Mouse (Mus musculus): ENCODE measurements around the gene Kdm5c. TPM values are rescaled to one million over a fixed set of nuclear protein-coding genes. Genes with fewer than 3 reads are reported as not detected.
A peak's percentile ranks its signal among the peaks of the same experiment; 100 is the strongest.

The Kdm5c gene
- polyA plus RNA-seq (2014; fragmentation: Nextera tagmentation; extraction: Ambion mirVana), result 39.3 and 42.4 TPM in 2 replicates

DNA sequence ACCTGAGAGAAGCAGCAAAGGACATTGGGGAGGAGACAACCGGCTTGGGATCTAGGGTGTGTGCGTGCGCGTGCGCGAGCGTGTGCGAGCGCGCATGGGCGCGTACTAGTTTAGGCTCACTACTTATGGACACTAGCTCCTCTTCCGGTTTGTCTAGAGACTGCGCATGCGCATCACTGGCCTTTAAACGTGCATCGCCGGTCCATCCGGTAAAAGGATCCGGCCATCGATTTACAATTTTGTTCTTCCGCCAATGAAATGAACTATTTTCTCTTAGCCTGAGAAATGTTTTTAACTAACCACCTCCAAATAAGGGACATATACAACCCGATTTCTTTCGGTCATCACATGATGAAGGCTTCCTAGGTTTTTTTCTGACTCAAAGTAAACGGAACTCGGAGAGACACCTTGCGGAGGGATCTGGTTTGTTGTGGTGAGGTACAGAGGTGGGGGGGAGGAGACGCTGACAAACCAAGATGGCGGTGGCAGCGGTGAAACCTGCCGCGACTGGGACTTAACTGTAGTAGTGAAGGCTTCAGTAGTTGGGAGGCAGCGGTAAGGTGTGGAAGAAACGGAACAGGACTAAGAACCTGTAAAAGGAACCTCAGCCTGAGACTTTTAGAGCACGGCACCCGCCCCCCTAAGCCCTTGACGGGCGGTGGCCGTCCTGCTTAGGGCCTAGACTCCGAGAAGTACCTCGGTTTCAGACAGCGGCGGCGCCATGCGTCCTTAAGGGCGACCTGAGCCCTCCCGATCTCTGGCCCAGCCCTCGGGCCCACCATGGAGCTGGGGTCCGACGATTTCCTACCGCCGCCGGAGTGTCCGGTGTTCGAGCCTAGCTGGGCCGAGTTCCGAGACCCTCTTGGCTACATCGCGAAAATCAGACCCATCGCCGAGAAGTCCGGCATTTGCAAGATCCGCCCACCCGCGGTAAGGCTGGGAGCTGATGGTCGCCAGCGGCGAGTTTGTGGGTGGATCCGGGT is at the start of gene Kdm5c:
TSS of gene Kdm5c (plus strand) at position 240 of the 983 bp plus-strand sequence.
- peak within 1 kb of the TSS; percentile 42; the same call in 1 of the 2 replicates for H3K27ac ChIP-seq (ENCODE audit: low read depth, low read length)
- H3K4me1 ChIP-seq (ENCODE audit: control insufficient read depth, insufficient read depth, low read length), result peaks cover 5% of the 10 kb centered on the region; the same call in 1 of the 2 replicates
- 1% methylated on average over 65 of the region's 69 CpGs for WGBS
- peak within 1 kb of the TSS; percentile 92 for H3K9ac ChIP-seq (ENCODE audit: low read length)
- H3K36me3 ChIP-seq (ENCODE audit: control insufficient read depth, insufficient read depth, low read length), result no peaks in the 10 kb centered on the region
- ATAC-seq (ENCODE audit: insufficient read depth, low FRiP score, low TSS enrichment), result peak; percentile 98
- H3K27me3 ChIP-seq (ENCODE audit: control insufficient read depth, insufficient read depth, low read length), result peaks cover 3% of the 10 kb centered on the region; the same call in 1 of the 2 replicates
- H3K9me3 ChIP-seq (ENCODE audit: control insufficient read depth, low read length), result no peaks in the 10 kb centered on the region
- peak within 1 kb of the TSS; percentile 86 for H3K4me3 ChIP-seq (ENCODE audit: low read depth, low read length)
- DNase-seq (ENCODE audit: low spot score), result peak; percentile 98
- peak within 1 kb of the TSS; percentile 69 for H3K4me2 ChIP-seq (ENCODE audit: low read depth)

- Histone ChIP-seq H3K4me3 (ENCODE audit: low read depth, low read length) (no peak overlapping the region), H3K36me3 (ENCODE audit: control insufficient read depth, insufficient read depth, low read length) (no peaks in the 10 kb centered on the region), H3K9me3 (ENCODE audit: control insufficient read depth, low read length) (no peaks in the 10 kb centered on the region), H3K4me2 (ENCODE audit: low read depth) (no peak overlapping the region), H3K4me1 (ENCODE audit: control insufficient read depth, insufficient read depth, low read length) (no peaks in the 10 kb centered on the region), H3K27me3 (ENCODE audit: control insufficient read depth, insufficient read depth, low read length) (peaks cover 20% of the 10 kb centered on the region), H3K27ac (ENCODE audit: low read depth, low read length) (no peak overlapping the region), H3K9ac (ENCODE audit: low read length) (no peak overlapping the region)
- ATAC-seq (ENCODE audit: insufficient read depth, low FRiP score, low TSS enrichment) (no peak), DNase-seq (ENCODE audit: low spot score) (no peak)
Measured at GRCm38 (mm10) chrX:152187151-152187550, 45.7 kb upstream of the Kdm5c start.

- Histone ChIP-seq H3K9me3 (ENCODE audit: control insufficient read depth, low read length) (no peaks in the 10 kb centered on the region), H3K4me2 (ENCODE audit: low read depth) (no peak overlapping the region), H3K4me3 (ENCODE audit: low read depth, low read length) (no peak overlapping the region), H3K9ac (ENCODE audit: low read length) (no peak overlapping the region), H3K4me1 (ENCODE audit: control insufficient read depth, insufficient read depth, low read length) (no peaks in the 10 kb centered on the region), H3K27ac (ENCODE audit: low read depth, low read length) (no peak overlapping the region), H3K27me3 (ENCODE audit: control insufficient read depth, insufficient read depth, low read length) (peaks cover 38% of the 10 kb centered on the region), H3K36me3 (ENCODE audit: control insufficient read depth, insufficient read depth, low read length) (no peaks in the 10 kb centered on the region)
- ATAC-seq (ENCODE audit: insufficient read depth, low FRiP score, low TSS enrichment), result no peak
- 75% methylated on average over 1 of the region's 1 CpGs for WGBS
- DNase-seq (ENCODE audit: low spot score), result no peak
Measured at GRCm38 (mm10) chrX:152191266-152191665, 41.6 kb upstream of the Kdm5c start.

GRCm38 (mm10) chrX:152197814-152198648 is 34.8 kb upstream of the Kdm5c start:
- Histone ChIP-seq H3K27me3 (ENCODE audit: control insufficient read depth, insufficient read depth, low read length) (peaks cover 60% of the 10 kb centered on the region), H3K4me3 (ENCODE audit: low read depth, low read length) (no peak overlapping the region), H3K9ac (ENCODE audit: low read length) (no peak overlapping the region), H3K4me1 (ENCODE audit: control insufficient read depth, insufficient read depth, low read length) (no peaks in the 10 kb centered on the region), H3K36me3 (ENCODE audit: control insufficient read depth, insufficient read depth, low read length) (no peaks in the 10 kb centered on the region), H3K9me3 (ENCODE audit: control insufficient read depth, low read length) (no peaks in the 10 kb centered on the region), H3K27ac (ENCODE audit: low read depth, low read length) (peak overlapping the region; percentile 44; the same call in 1 of the 2 replicates), H3K4me2 (ENCODE audit: low read depth) (no peak overlapping the region)
- DNase-seq (ENCODE audit: low spot score), result peak; percentile 56
- ATAC-seq (ENCODE audit: insufficient read depth, low FRiP score, low TSS enrichment), result peak; percentile 75
- 50% methylated on average over 1 of the region's 1 CpGs for WGBS

DNA sequence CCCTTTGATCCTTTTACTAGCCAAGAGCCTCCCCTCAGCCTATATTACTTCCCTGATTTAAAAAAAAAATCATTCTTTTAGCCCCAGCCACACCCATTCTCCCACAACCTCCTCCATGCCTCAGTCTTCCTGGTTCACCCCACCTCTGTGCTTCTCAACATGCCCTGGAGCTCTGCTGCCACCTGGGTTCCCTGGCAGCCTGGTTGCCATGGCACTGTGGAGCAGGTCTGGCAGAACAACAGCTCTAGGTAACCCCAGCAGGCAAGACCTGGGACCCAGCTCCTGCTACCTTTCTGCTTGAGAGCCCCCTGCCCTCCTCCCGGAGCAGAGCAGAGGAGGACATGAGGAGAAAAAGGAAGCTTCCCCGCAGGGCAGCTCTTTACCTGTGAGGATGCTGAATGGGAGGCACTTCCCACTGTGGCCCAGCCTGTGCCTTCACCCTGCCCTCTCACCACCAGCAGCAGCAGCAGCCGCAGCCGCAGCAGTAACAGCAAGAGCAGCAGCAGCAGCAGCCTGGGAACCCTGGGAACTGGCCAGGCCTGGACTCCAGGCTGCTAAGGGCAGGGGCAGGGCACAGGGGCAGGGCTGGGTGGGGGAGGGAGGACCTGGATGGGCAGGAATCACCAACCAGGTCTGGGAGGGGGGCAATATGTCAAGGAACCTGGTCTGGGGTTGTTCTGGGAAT is 30.9 kb upstream of the Kdm5c start:
- Histone ChIP-seq H3K36me3 (ENCODE audit: control insufficient read depth, insufficient read depth, low read length) (no peaks in the 10 kb centered on the region), H3K9me3 (ENCODE audit: control insufficient read depth, low read length) (no peaks in the 10 kb centered on the region), H3K4me1 (ENCODE audit: control insufficient read depth, insufficient read depth, low read length) (no peaks in the 10 kb centered on the region), H3K27ac (ENCODE audit: low read depth, low read length) (no peak overlapping the region), H3K27me3 (ENCODE audit: control insufficient read depth, insufficient read depth, low read length) (peaks cover 44% of the 10 kb centered on the region), H3K9ac (ENCODE audit: low read length) (no peak overlapping the region; the same call in 1 of the 2 replicates), H3K4me2 (ENCODE audit: low read depth) (no peak overlapping the region), H3K4me3 (ENCODE audit: low read depth, low read length) (no peak overlapping the region)
- WGBS, result 29% methylated on average over 4 of the region's 4 CpGs
- DNase-seq (ENCODE audit: low spot score) (no peak), ATAC-seq (ENCODE audit: insufficient read depth, low FRiP score, low TSS enrichment) (no peak)

GRCm38 (mm10) chrX:152202422-152203103 is 30.3 kb upstream of the Kdm5c start:
- Histone ChIP-seq H3K27me3 (ENCODE audit: control insufficient read depth, insufficient read depth, low read length) (peaks cover 43% of the 10 kb centered on the region), H3K4me2 (ENCODE audit: low read depth) (no peak overlapping the region), H3K4me1 (ENCODE audit: control insufficient read depth, insufficient read depth, low read length) (no peaks in the 10 kb centered on the region), H3K9ac (ENCODE audit: low read length) (no peak overlapping the region), H3K4me3 (ENCODE audit: low read depth, low read length) (no peak overlapping the region), H3K36me3 (ENCODE audit: control insufficient read depth, insufficient read depth, low read length) (no peaks in the 10 kb centered on the region), H3K27ac (ENCODE audit: low read depth, low read length) (no peak overlapping the region), H3K9me3 (ENCODE audit: control insufficient read depth, low read length) (no peaks in the 10 kb centered on the region)
- 29% methylated on average over 8 of the region's 8 CpGs for WGBS
- DNase-seq (ENCODE audit: low spot score), result no peak
- ATAC-seq (ENCODE audit: insufficient read depth, low FRiP score, low TSS enrichment), result no peak

GRCm38 (mm10) chrX:152203247-152203646 is 29.6 kb upstream of the Kdm5c start:
- H3K4me2 ChIP-seq (ENCODE audit: low read depth), result no peak overlapping the region
- no peaks in the 10 kb centered on the region for H3K36me3 ChIP-seq (ENCODE audit: control insufficient read depth, insufficient read depth, low read length)
- no peak for DNase-seq (ENCODE audit: low spot score)
- no peak for ATAC-seq (ENCODE audit: insufficient read depth, low FRiP score, low TSS enrichment)
- no peaks in the 10 kb centered on the region for H3K9me3 ChIP-seq (ENCODE audit: control insufficient read depth, low read length)
- H3K4me1 ChIP-seq (ENCODE audit: control insufficient read depth, insufficient read depth, low read length), result no peaks in the 10 kb centered on the region
- H3K9ac ChIP-seq (ENCODE audit: low read length), result no peak overlapping the region
- H3K27me3 ChIP-seq (ENCODE audit: control insufficient read depth, insufficient read depth, low read length), result peaks cover 40% of the 10 kb centered on the region
- H3K27ac ChIP-seq (ENCODE audit: low read depth, low read length), result no peak overlapping the region
- no peak overlapping the region for H3K4me3 ChIP-seq (ENCODE audit: low read depth, low read length)
- WGBS, result 65% methylated on average over 4 of the region's 4 CpGs

DNA sequence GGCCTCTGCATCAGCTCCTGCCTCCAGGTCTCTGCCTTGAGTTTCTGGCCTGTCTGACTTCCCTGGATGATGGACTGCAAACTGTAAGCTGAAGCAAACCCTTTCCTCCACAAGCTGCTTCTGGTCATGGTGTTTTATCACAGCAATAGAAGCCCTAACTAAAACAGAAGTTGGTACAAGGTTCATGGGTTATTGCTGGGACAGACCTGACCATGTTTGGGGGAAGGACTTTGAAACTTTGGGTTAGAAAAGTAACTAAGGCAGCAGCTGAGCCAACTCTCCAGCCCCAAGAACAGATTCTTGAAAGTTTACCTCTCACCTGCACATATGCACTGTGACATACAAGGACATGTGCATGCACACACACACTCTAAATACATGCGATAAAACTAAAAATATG is 27.3 kb upstream of the Kdm5c start:
- Histone ChIP-seq H3K27me3 (ENCODE audit: control insufficient read depth, insufficient read depth, low read length) (peaks cover 42% of the 10 kb centered on the region), H3K27ac (ENCODE audit: low read depth, low read length) (no peak overlapping the region), H3K9me3 (ENCODE audit: control insufficient read depth, low read length) (no peaks in the 10 kb centered on the region), H3K4me2 (ENCODE audit: low read depth) (no peak overlapping the region), H3K9ac (ENCODE audit: low read length) (no peak overlapping the region), H3K4me3 (ENCODE audit: low read depth, low read length) (no peak overlapping the region), H3K36me3 (ENCODE audit: control insufficient read depth, insufficient read depth, low read length) (no peaks in the 10 kb centered on the region), H3K4me1 (ENCODE audit: control insufficient read depth, insufficient read depth, low read length) (no peaks in the 10 kb centered on the region)
- DNase-seq (ENCODE audit: low spot score) (no peak), ATAC-seq (ENCODE audit: insufficient read depth, low FRiP score, low TSS enrichment) (no peak)
- WGBS, result 100% methylated on average over 1 of the region's 1 CpGs

Measured in neural tube, embryonic 11.5 days (tissue).